ENCODE assay signal across 22 mouse cellular contexts in genomic region chr4:142694926-142695325, GRCm38 (mm10).
DNase-seq lines count a peak whose midpoint lies in the region; ATAC-seq and TF ChIP-seq lines count a peak whose summit lies in the region.
"Had no signal": no experiment of that assay in that cellular context is flagged by ENCODE, and none has a peak within 500 bp of the region (broad histone marks: within the 10 kb centered on the region; RNA-seq: fewer than 3 reads in every experiment).

No protein-coding gene starts in this region.

- H3K27ac ChIP-seq in midbrain, embryonic 14.5 days (replicated peaks; ENCODE audit: low read depth, low read length) = no peak overlapping the region
- no peak overlapping the region for H3K27ac ChIP-seq in midbrain, embryonic 13.5 days
- H3K27ac ChIP-seq in lung, postnatal 0 days (ENCODE audit: low read length) = no peak overlapping the region
- no peak overlapping the region for H3K27ac ChIP-seq in hindbrain, embryonic 14.5 days
- H3K27ac ChIP-seq: embryonic facial prominence, embryonic 13.5 days; heart, adult 2 months; hindbrain, embryonic 15.5 days; limb, embryonic 10.5 days had no signal

- H3K9me3 ChIP-seq in midbrain, embryonic 14.5 days (ENCODE audit: control insufficient read depth, low read length) = no peaks in the 10 kb centered on the region
- H3K9me3 ChIP-seq in midbrain, embryonic 13.5 days = no peaks in the 10 kb centered on the region
- H3K9me3 ChIP-seq in lung, postnatal 0 days (ENCODE audit: low read length) = no peaks in the 10 kb centered on the region
- H3K9me3 ChIP-seq in hindbrain, embryonic 14.5 days (ENCODE audit: control insufficient read depth, low read length) = no peaks in the 10 kb centered on the region
- H3K9me3 ChIP-seq: embryonic facial prominence, embryonic 13.5 days; hindbrain, embryonic 15.5 days; limb, embryonic 10.5 days had no signal

- no peaks in the 10 kb centered on the region for H3K27me3 ChIP-seq in midbrain, embryonic 14.5 days (ENCODE audit: control insufficient read depth, insufficient read depth, low read length)
- peaks cover 3% of the 10 kb centered on the region; the same call in 1 of the 2 replicates for H3K27me3 ChIP-seq in midbrain, embryonic 13.5 days
- H3K27me3 ChIP-seq in lung, postnatal 0 days (replicated peaks; ENCODE audit: insufficient read depth, low read length) = no peaks in the 10 kb centered on the region
- no peaks in the 10 kb centered on the region for H3K27me3 ChIP-seq in hindbrain, embryonic 14.5 days (ENCODE audit: control insufficient read depth, insufficient read depth, low read length)
- H3K27me3 ChIP-seq: embryonic facial prominence, embryonic 13.5 days; hindbrain, embryonic 15.5 days had no signal

- TF ChIP-seq CTCF in lung, postnatal 0 days (IDR thresholded peaks at IDR 0.05) = no peak

- H3K4me2 ChIP-seq in midbrain, embryonic 14.5 days (ENCODE audit: low read length) = no peak overlapping the region; the same call in 1 of the 2 replicates
- H3K4me2 ChIP-seq in midbrain, embryonic 13.5 days (replicated peaks) = no peak overlapping the region
- no peak overlapping the region for H3K4me2 ChIP-seq in lung, postnatal 0 days (replicated peaks; ENCODE audit: low read depth, low read length)
- H3K4me2 ChIP-seq in hindbrain, embryonic 14.5 days (replicated peaks) = no peak overlapping the region
- H3K4me2 ChIP-seq: embryonic facial prominence, embryonic 13.5 days; hindbrain, embryonic 15.5 days had no signal

- H3K36me3 ChIP-seq in midbrain, embryonic 14.5 days (ENCODE audit: control insufficient read depth, insufficient read depth, low read length) = no peaks in the 10 kb centered on the region
- no peaks in the 10 kb centered on the region for H3K36me3 ChIP-seq in midbrain, embryonic 13.5 days
- H3K36me3 ChIP-seq in lung, postnatal 0 days (ENCODE audit: insufficient read depth, low read length) = no peaks in the 10 kb centered on the region
- no peaks in the 10 kb centered on the region for H3K36me3 ChIP-seq in hindbrain, embryonic 14.5 days (replicated peaks; ENCODE audit: control insufficient read depth, insufficient read depth)
- H3K36me3 ChIP-seq: embryonic facial prominence, embryonic 13.5 days; hindbrain, embryonic 15.5 days; limb, embryonic 10.5 days had no signal

- H3K4me3 ChIP-seq in midbrain, embryonic 14.5 days (replicated peaks; ENCODE audit: low read depth, low read length) = no peak overlapping the region
- no peak overlapping the region for H3K4me3 ChIP-seq in midbrain, embryonic 13.5 days (replicated peaks)
- H3K4me3 ChIP-seq in lung, postnatal 0 days (ENCODE audit: low read depth, low read length) = no peak overlapping the region
- H3K4me3 ChIP-seq in hindbrain, embryonic 14.5 days (replicated peaks; ENCODE audit: low read length) = no peak overlapping the region
- H3K4me3 ChIP-seq: embryonic facial prominence, embryonic 13.5 days; erythroblast, embryonic 14.5 days; heart, adult 2 months; hindbrain, embryonic 15.5 days; limb, embryonic 10.5 days; myocyte had no signal

- TF ChIP-seq EP300 in lung, postnatal 0 days (IDR thresholded peaks at IDR 0.05) = no peak

- no peak for ATAC-seq in midbrain, embryonic 14.5 days (ENCODE audit: low FRiP score, low TSS enrichment)
- no peak for ATAC-seq in midbrain, embryonic 13.5 days
- no peak for ATAC-seq in lung, postnatal 0 days
- no peak for ATAC-seq in hindbrain, embryonic 14.5 days (ENCODE audit: low FRiP score)
- ATAC-seq: CD4-positive, CD25-positive, alpha-beta regulatory T cell, adult 4 months; midbrain, embryonic 16.5 days had no signal

- no peaks in the 10 kb centered on the region for H3K4me1 ChIP-seq in midbrain, embryonic 14.5 days (ENCODE audit: control insufficient read depth, insufficient read depth, low read length)
- no peaks in the 10 kb centered on the region for H3K4me1 ChIP-seq in midbrain, embryonic 13.5 days (replicated peaks)
- H3K4me1 ChIP-seq in lung, postnatal 0 days (ENCODE audit: insufficient read depth, low read depth, low read length) = no peaks in the 10 kb centered on the region
- H3K4me1 ChIP-seq in hindbrain, embryonic 14.5 days (replicated peaks; ENCODE audit: control insufficient read depth, insufficient read depth, low read length) = no peaks in the 10 kb centered on the region
- H3K4me1 ChIP-seq: embryonic facial prominence, embryonic 13.5 days; hindbrain, embryonic 15.5 days; limb, embryonic 10.5 days had no signal

- no peak overlapping the region for H3K9ac ChIP-seq in midbrain, embryonic 14.5 days (replicated peaks; ENCODE audit: low read length)
- H3K9ac ChIP-seq in midbrain, embryonic 13.5 days (replicated peaks) = no peak overlapping the region
- H3K9ac ChIP-seq in lung, postnatal 0 days (replicated peaks; ENCODE audit: low read depth) = no peak overlapping the region
- H3K9ac ChIP-seq in hindbrain, embryonic 14.5 days = no peak overlapping the region
- H3K9ac ChIP-seq: embryonic facial prominence, embryonic 13.5 days; hindbrain, embryonic 15.5 days had no signal

- DNase-seq in embryo, embryonic 11 days = peak; percentile 15
- no peak for DNase-seq in embryo, embryonic 9.5 days (ENCODE audit: extremely low spot score)
- DNase-seq in midbrain, embryonic 14.5 days = peak; percentile 2
- DNase-seq in adrenal gland, postnatal 25 days = peak; percentile 26
- no peak for DNase-seq in lung, postnatal 0 days (ENCODE audit: low spot score)
- no peak for DNase-seq in hindbrain, embryonic 14.5 days (ENCODE audit: low spot score)
- DNase-seq: cerebellum, adult 11 months; cerebellum, adult 9-11 months; gastrocnemius, postnatal 25 days; heart, adult 2 months; heart, postnatal 4 days; kidney, adult 8-10 months; kidney, postnatal 10 days; liver had no signal

- WGBS in midbrain, embryonic 14.5 days = 57% methylated on average over 13 of the region's 13 CpGs
- WGBS in midbrain, embryonic 13.5 days = 56% methylated on average over 13 of the region's 13 CpGs
- WGBS in lung, postnatal 0 days = 62% methylated on average over 13 of the region's 13 CpGs
- WGBS in hindbrain, embryonic 14.5 days = 44% methylated on average over 13 of the region's 13 CpGs

Comparison
In these comparisons a context has a peak if more than half of its experiments do, and no peak if none do; other contexts are left out.
1. DNase-seq: peak in embryo, embryonic 11 days (single experiment), midbrain, embryonic 14.5 days (single experiment) and adrenal gland, postnatal 25 days (single experiment); none in embryo, embryonic 9.5 days (single experiment), lung, postnatal 0 days (single experiment) and hindbrain, embryonic 14.5 days (single experiment).